Mouse (Mus musculus): ENCODE measurements around the gene Cobll1. TPM values are rescaled to one million over a fixed set of nuclear protein-coding genes. Genes with fewer than 3 reads are reported as not detected.
"Not testable (repeated sequence)": the region's sequence is repeated elsewhere in the genome, so short reads cannot be mapped to it uniquely, and the experiment has no call there.

Gene Cobll1
- polyA plus RNA-seq (2016; fragmentation: Nextera tagmentation; extraction: Ambion mirVana): 3.2 and 4.0 TPM in 2 replicates

DNA sequence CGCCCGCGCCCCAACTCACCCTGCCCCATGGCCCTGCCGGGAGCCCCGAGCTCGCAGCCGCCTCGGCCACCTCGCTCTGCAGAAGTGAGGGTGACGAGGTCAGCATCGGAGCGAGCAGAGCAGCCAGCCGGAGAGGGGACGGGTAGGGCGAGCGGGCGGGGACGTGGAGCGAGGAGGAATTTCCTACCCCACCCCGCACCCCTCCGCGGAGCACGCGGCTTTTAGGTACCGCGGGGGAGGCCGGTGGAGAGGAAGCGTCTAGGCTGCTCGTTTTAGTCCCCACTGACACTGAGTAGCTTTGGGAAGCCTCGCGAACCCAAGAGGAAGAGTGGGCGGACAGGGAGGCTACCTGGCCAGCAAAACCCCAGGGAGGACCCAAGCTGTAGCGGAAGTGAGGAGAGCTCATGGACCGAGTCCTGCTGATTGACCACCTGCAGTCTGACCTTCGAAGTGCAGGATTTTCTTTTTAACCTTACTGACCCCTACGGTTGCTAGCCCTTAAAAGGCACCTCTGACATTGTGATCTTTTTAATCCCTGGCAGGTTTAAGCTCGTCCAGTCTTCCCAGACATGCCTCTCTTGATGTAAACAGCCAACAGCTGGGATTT is at the start of gene Cobll1:
Gene Cobll1 (minus strand): TSS at position 440 of the 607 bp plus-strand sequence.
- Histone ChIP-seq H3K36me3 (replicated peaks) (no peaks in the 10 kb centered on the region), H3K4me3 (replicated peaks) (peak within 1 kb of the TSS; percentile 71), H3K9ac (peak within 1 kb of the TSS; percentile 80), H3K4me2 (peak within 1 kb of the TSS; percentile 94), H3K4me1 (peaks cover 18% of the 10 kb centered on the region), H3K27me3 (peaks cover 24% of the 10 kb centered on the region), H3K27ac (peak within 1 kb of the TSS; percentile 56), H3K9me3 (no peaks in the 10 kb centered on the region)
- ATAC-seq (ENCODE audit: low FRiP score): peak; percentile 71; the same call in 1 of the 2 replicates
- under 1% methylated on average over 34 of the region's 37 CpGs for WGBS

DNA sequence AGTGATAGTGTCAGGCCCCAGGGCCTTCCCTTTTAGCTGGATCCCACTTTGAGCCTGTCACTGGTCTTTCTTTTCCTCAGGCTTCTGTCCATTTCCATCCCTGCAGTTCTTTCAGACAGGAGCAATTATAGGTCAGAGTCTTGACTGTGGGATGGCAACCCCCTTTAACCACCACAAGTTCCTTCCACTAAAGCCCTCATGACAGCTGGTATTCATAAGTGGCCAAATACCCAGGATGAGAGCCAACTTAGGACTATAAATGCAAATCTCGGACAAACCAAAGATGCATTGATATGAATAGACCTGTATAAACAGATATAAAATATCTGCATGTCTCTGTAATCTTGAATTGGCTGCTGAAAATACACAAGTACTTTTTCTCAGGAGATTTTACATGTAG is 49.5 kb upstream of the Cobll1 start:
- H3K9me3 ChIP-seq: no peaks in the 10 kb centered on the region
- no peak overlapping the region for H3K4me3 ChIP-seq (replicated peaks)
- H3K4me2 ChIP-seq: no peak overlapping the region
- ATAC-seq (ENCODE audit: low FRiP score): no peak
- H3K27me3 ChIP-seq: no peaks in the 10 kb centered on the region
- H3K36me3 ChIP-seq (replicated peaks): no peaks in the 10 kb centered on the region
- 95% methylated on average over 1 of the region's 1 CpGs for WGBS
- peaks cover 4% of the 10 kb centered on the region; the same call in 1 of the 2 replicates for H3K4me1 ChIP-seq
- H3K9ac ChIP-seq: no peak overlapping the region
- H3K27ac ChIP-seq: no peak overlapping the region

DNA sequence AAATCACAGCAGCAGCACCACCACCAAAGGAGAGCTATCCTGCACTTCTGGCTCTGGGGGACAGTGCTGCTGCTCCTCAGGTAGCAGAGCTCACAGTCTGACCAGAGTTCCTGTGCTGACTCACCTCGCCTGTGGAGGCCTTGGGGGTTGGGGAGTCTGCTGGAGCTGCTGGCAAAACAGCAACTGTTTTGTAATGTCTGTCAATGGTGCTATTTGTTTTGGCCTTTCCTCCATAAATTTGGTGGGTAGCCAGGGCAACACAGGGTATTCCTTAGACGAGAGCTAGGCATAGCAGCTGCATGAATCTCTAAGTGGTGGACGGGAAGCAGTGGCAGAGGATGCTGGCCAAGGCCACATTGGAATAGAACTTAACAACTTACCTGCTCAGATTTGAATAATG is 46.2 kb upstream of the Cobll1 start:
- no peak overlapping the region for H3K27ac ChIP-seq
- no peak overlapping the region for H3K9ac ChIP-seq
- H3K36me3 ChIP-seq (replicated peaks): no peaks in the 10 kb centered on the region
- ATAC-seq (ENCODE audit: low FRiP score): no peak
- no peaks in the 10 kb centered on the region for H3K27me3 ChIP-seq
- H3K4me3 ChIP-seq (replicated peaks): no peak overlapping the region
- no peak overlapping the region for H3K4me2 ChIP-seq
- peaks cover 4% of the 10 kb centered on the region; the same call in 1 of the 2 replicates for H3K4me1 ChIP-seq
- WGBS: 51% methylated on average over 3 of the region's 3 CpGs
- H3K9me3 ChIP-seq: no peaks in the 10 kb centered on the region

DNA sequence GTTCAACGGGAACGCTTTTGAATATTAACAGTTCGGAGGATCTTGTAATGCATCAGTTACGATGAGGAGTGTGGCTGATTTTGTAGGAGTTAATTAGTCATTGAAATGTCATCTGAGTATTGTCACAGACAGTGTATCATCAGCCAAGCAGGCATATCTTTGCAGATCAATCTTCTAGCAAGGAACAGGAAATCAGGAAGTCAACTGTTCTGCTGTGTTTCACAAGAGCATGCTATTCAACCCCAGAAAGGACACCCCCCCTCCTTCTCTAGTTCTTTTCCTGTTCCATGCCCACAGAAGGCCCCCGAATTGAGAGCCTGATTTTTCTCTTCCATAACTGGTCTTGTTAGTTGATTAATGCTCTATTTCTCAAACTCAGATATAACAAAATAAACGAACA is 43.8 kb upstream of the Cobll1 start:
- no peaks in the 10 kb centered on the region for H3K9me3 ChIP-seq
- no peaks in the 10 kb centered on the region for H3K36me3 ChIP-seq (replicated peaks)
- H3K4me1 ChIP-seq: peaks cover 4% of the 10 kb centered on the region; the same call in 1 of the 2 replicates
- WGBS: 91% methylated on average over 6 of the region's 6 CpGs
- no peak overlapping the region for H3K27ac ChIP-seq
- H3K4me2 ChIP-seq: no peak overlapping the region
- H3K27me3 ChIP-seq: no peaks in the 10 kb centered on the region
- ATAC-seq (ENCODE audit: low FRiP score): no peak
- no peak overlapping the region for H3K9ac ChIP-seq
- H3K4me3 ChIP-seq (replicated peaks): no peak overlapping the region

DNA sequence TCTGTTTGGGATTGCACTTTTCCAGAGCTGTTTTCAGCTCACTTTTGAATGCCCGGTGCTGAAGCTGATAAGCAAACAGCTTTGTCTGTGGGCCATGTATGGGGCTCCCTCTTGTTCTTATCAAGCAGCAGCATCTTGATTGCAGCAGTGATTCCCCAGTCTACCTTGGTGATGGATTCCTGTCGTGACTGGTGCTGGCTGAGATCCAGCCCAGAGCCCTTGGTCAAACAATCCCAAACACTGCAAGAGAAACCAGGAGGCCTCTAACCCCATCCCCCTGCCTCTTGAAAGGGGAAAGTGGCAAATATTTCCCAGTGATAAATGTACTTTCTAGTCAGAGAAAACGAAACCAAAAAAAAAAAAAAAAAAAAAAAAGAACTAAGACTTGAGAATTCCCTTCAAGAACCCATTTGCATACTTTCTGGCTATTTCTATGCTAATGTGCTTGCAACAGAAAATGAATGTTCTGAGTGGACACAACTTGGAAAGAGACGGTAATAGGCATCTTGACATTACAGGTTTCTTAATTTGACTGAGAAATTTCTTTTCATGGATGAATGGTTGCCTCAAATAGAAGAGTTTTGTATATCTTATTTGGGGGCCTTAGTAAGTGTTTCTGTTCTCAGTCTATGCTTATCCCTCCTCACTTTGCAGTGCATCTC is 40.0 kb upstream of the Cobll1 start:
- 36% methylated on average over 4 of the region's 4 CpGs for WGBS
- H3K27me3 ChIP-seq: no peaks in the 10 kb centered on the region
- H3K9ac ChIP-seq: no peak overlapping the region
- H3K4me1 ChIP-seq: no peaks in the 10 kb centered on the region
- ATAC-seq (ENCODE audit: low FRiP score): no peak
- H3K4me2 ChIP-seq: no peak overlapping the region
- no peak overlapping the region for H3K27ac ChIP-seq
- H3K36me3 ChIP-seq (replicated peaks): no peaks in the 10 kb centered on the region
- H3K9me3 ChIP-seq: no peaks in the 10 kb centered on the region
- no peak overlapping the region for H3K4me3 ChIP-seq (replicated peaks)

DNA sequence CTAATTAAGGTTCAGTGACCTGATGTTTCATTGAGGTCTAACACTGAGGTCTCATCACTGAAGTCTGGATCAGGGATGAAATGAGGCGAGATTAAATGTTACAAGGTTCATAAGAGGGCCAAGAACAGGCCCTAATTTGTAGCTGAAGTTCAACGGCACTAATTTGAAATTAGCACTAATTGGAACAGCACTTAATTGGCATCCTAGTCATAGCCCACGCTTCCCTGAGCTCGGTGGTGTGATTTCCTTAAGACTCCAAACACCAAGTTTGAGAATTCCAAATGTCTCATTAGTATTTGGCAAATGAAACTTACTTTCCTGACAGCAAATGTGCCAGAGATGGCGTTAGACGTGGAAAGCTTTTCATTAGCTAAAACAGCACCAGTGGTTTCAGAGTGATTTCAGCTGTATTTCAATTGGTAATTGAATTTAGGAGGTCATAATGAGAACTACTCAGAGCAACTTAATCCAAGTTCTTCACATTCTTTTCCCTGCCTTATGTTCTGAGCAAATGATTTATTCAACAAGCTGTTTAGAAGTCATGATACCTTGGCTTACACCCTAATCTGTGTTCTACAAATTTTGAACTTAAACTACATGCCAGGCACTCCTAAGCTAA is 36.3 kb upstream of the Cobll1 start:
- no peaks in the 10 kb centered on the region for H3K4me1 ChIP-seq
- peaks cover 6% of the 10 kb centered on the region; the same call in 1 of the 2 replicates for H3K27me3 ChIP-seq

DNA sequence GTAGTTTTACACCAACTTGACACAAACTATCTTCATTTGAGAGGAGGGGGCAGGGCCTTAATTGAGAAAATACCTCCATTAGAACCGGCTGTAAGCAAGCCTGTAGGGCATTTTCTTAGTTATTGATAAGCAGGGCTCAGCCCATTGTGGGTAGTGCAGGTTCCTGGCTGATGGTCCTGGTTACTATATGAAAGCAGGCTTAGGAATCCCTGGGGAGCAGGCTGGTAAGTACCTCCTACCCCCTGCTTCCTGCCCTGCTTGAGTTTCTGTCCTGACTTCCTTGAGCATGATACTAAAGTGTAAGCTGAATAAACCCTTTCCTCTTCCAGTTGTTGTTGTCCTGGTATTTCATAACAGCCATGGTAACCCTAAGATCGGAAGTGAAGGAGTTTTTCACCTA is 34.7 kb upstream of the Cobll1 start:
- peaks cover 6% of the 10 kb centered on the region; the same call in 1 of the 2 replicates for H3K27me3 ChIP-seq
- H3K9ac ChIP-seq: no peak overlapping the region
- H3K36me3 ChIP-seq (replicated peaks): no peaks in the 10 kb centered on the region
- H3K4me2 ChIP-seq: no peak overlapping the region
- no peak for ATAC-seq (ENCODE audit: low FRiP score)
- H3K27ac ChIP-seq: no peak overlapping the region
- 31% methylated on average over 2 of the region's 2 CpGs for WGBS
- no peaks in the 10 kb centered on the region for H3K9me3 ChIP-seq
- no peak overlapping the region for H3K4me3 ChIP-seq (replicated peaks)
- no peaks in the 10 kb centered on the region for H3K4me1 ChIP-seq

More for the DNA sequence above, 36.3 kb upstream of the Cobll1 start:
- Histone ChIP-seq H3K36me3 (replicated peaks) (no peaks in the 10 kb centered on the region), H3K27ac (no peak overlapping the region), H3K9ac (no peak overlapping the region), H3K4me3 (replicated peaks) (no peak overlapping the region), H3K9me3 (no peaks in the 10 kb centered on the region), H3K4me2 (no peak overlapping the region)
- peak; percentile 84; the same call in 1 of the 2 replicates for ATAC-seq (ENCODE audit: low FRiP score)
- 29% methylated on average over 6 of the region's 6 CpGs for WGBS

DNA sequence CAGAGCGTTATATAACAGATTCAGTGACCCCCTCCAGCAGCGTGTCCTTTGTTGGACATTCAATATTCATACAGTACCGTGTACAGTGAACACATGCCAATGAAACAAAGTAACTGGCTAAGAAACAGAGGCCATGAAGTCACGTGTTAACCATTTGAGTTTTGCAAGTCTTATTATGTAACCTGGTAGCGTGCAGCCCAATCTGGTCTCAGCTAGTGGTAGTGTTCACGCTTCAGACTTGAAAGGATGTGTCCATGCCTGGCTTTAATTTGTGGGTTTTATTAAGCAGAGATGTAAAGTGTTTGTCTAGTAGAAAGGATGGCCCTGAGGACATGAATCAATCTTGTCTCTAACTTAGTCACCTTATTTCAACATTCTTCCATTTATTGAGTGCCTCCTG is 29.5 kb upstream of the Cobll1 start:
- Histone ChIP-seq H3K27me3 (peaks cover 3% of the 10 kb centered on the region; the same call in 1 of the 2 replicates), H3K9ac (no peak overlapping the region), H3K4me3 (replicated peaks) (no peak overlapping the region), H3K27ac (no peak overlapping the region), H3K9me3 (no peaks in the 10 kb centered on the region), H3K4me1 (peaks cover 6% of the 10 kb centered on the region; the same call in 1 of the 2 replicates), H3K4me2 (no peak overlapping the region), H3K36me3 (replicated peaks) (no peaks in the 10 kb centered on the region)
- 92% methylated on average over 6 of the region's 6 CpGs for WGBS
- no peak for ATAC-seq (ENCODE audit: low FRiP score)

DNA sequence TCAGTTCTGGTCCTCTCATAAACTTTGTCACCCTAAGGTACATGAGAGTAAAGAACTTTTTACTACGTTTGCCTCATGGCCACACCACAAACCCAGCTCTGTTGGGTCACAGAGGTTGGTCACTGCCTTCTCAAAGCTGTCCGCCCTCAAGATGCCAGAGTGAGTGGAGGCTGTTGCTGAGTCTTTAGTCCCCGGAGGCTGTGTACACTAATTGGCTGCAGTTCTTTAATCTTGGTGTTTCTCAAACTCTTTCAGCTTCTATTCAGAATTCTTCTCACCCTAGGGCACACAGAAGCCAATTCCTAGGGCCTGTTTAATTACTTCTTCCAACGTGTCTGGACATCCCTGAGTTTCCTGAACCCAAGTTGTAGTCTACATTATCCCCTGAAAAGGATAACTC is 28.6 kb upstream of the Cobll1 start:
- ATAC-seq (ENCODE audit: low FRiP score): peak; percentile 46; the same call in 1 of the 2 replicates
- 20% methylated on average over 4 of the region's 4 CpGs for WGBS
- Histone ChIP-seq H3K9ac (no peak overlapping the region), H3K36me3 (replicated peaks) (no peaks in the 10 kb centered on the region), H3K4me1 (peaks cover 6% of the 10 kb centered on the region; the same call in 1 of the 2 replicates), H3K4me2 (no peak overlapping the region), H3K9me3 (no peaks in the 10 kb centered on the region), H3K4me3 (replicated peaks) (no peak overlapping the region), H3K27ac (no peak overlapping the region), H3K27me3 (no peaks in the 10 kb centered on the region)

DNA sequence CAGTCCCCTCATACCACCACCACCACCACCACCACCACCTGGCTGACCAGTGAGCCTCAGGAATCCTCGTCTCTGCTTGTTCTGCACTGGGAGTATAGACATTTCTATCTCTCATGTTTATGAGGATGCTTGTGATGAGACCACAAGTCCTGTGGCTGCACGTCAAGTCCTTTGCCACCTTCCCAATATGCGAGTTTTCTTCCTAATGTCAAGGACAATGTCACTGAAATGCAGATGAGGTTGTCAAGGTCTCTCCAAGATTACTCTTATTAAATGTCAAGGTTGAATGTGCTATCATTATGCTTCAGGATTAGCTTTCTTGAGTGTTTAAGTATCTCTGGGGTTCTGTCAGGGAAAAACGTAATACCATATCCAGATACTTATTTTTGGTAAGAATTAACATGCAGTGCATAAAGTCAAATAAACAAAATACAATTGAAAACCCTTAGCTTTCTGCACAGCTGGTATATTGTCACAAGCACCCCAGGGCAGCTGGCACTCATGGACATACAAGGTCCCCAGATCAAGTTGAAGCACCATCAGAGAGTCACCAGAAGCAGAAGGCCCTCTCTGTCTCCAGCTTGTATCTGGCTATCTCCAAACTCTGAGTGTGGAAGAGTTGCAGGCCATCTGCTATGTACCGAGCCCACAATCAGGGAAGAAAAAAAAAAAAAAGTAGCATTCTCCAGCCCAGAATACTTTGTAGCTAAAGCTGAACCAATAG is 27.5 kb upstream of the Cobll1 start:
- Histone ChIP-seq H3K27me3 (no peaks in the 10 kb centered on the region), H3K27ac (no peak overlapping the region), H3K36me3 (replicated peaks) (no peaks in the 10 kb centered on the region), H3K4me3 (replicated peaks) (no peak overlapping the region), H3K4me1 (peaks cover 6% of the 10 kb centered on the region; the same call in 1 of the 2 replicates), H3K9me3 (no peaks in the 10 kb centered on the region), H3K4me2 (no peak overlapping the region), H3K9ac (no peak overlapping the region)
- no peak for ATAC-seq (ENCODE audit: low FRiP score)
- WGBS: 79% methylated on average over 5 of the region's 5 CpGs

DNA sequence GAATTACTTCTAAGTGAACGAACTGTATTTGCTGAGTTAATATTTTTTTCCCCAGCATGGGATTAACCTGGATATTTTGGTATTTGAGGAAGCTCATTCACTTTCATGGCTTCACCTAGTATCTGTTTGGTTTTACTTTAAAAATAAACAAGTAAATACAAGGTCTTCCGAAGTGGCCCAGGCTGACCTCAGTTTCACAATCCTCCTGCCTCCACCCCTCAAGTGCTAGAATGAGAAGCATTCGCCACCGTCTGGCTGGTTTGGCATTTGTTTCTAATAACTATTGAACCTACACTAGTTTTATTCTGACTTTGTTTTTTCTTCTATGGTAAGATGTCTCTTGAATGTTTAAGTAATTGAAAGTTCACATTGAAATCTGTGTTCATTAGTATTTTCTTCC is 23.0 kb upstream of the Cobll1 start:
- H3K4me3 ChIP-seq (replicated peaks): no peak overlapping the region
- H3K9ac ChIP-seq: no peak overlapping the region
- 76% methylated on average over 4 of the region's 4 CpGs for WGBS
- H3K4me1 ChIP-seq: no peaks in the 10 kb centered on the region
- H3K27me3 ChIP-seq: no peaks in the 10 kb centered on the region
- no peaks in the 10 kb centered on the region for H3K9me3 ChIP-seq
- H3K36me3 ChIP-seq (replicated peaks): no peaks in the 10 kb centered on the region
- H3K27ac ChIP-seq: no peak overlapping the region
- ATAC-seq (ENCODE audit: low FRiP score): no peak
- H3K4me2 ChIP-seq: no peak overlapping the region

DNA sequence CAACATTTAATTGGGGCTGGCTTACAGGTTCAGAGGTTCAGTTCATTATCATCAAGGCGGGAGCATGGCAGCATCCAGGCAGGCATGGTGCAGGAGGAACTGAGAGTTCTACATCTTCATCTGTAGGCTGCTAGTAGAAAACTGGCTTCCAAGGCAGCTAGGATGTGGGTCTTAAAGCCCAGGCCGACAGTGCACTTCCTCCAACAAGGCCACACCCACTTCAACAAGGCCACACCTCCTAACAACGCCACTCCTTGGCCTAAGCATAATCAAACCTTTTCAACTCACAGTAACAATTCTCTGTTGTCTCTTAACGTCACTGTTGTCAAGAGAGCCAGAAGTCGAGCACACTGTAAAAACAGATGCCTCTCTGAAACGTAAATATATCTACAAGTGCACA is 21.6 kb upstream of the Cobll1 start:
- not testable (repeated sequence) for H3K36me3 ChIP-seq (replicated peaks); H3K4me2 ChIP-seq; H3K9ac ChIP-seq; H3K4me3 ChIP-seq (replicated peaks); H3K9me3 ChIP-seq; H3K27me3 ChIP-seq; H3K27ac ChIP-seq; H3K4me1 ChIP-seq; ATAC-seq (ENCODE audit: low FRiP score)
- WGBS: 71% methylated on average over 6 of the region's 6 CpGs
